Mouse (Mus musculus) C2C12 (cell line): ENCODE measurements at regions not wholly inside any gene's neighbourhood (a gene's known extent, or its start where the extent isn't known, plus 50 kb on each side); places are given as distances from the start of the nearest gene placed in this dataset.

Source experiments
- CEBPB ChIP-seq: IDR thresholded peaks from one replicate; pipeline ENCODE4 v1.6.1; 2011; ENCODE audit warnings: low read depth, mild to moderate bottlenecking, control low read depth, moderate library complexity
- CTCF ChIP-seq: IDR thresholded peaks from one replicate; pipeline ENCODE4 v1.5.1; 2011; ENCODE audit not compliant: control insufficient read depth, insufficient read depth, insufficient read length
- FOSL1 ChIP-seq: IDR thresholded peaks from one replicate; pipeline ENCODE4 v1.8.0; 2011; ENCODE audit warnings: mild to moderate bottlenecking, low read length; ENCODE audit not compliant: poor library complexity, insufficient read depth, severe bottlenecking
- MAX ChIP-seq: IDR thresholded peaks from one replicate; pipeline ENCODE4 v1.6.1; 2011; ENCODE audit warnings: mild to moderate bottlenecking, control low read depth
- MYOD1 ChIP-seq: IDR thresholded peaks from one replicate; pipeline ENCODE4 v1.6.1; 2011; ENCODE audit warnings: low read depth; ENCODE audit not compliant: control insufficient read depth, insufficient read length
- MYOG ChIP-seq: IDR thresholded peaks from one replicate; pipeline ENCODE4 v1.6.1; 2011; ENCODE audit not compliant: control insufficient read depth, insufficient read length; ENCODE audit errors: extremely low read depth

DNA sequence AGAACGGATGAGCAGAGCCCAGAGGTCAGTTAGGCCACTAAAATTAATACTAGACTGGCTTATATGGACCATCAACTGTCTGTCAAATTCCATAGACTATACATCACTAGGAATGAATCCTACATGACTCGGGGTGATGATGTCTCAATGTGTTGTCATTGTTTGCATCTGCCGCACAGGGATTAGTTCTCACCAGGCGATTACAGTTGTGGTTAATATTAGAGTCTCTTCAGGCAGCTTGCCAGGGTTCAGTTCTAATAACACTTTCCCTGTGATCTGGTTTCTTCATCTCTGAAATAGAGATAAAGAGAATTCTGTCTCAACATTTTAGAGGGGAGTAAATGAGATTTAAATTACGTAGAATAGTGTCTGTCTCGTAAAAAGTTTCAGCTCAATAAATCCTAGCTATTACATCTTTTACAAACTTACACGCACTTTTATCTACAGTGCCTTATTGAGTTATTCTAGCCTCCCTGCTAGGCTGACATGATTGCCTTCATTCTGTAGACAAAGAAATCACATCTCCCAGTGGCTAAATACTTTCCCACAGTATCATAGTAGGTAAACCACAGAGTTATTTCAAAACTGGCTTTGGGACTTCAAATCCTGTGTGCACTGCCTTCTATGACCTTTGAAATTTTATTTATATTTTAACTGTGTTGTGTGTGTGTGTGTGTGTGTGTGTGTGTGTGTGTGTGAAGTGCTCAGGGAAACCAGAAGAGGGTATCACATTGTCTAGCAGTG is 148.0 kb upstream of the 4933402D24Rik start:
- TF ChIP-seq CTCF = no peak
- TF ChIP-seq CEBPB = peak; percentile 12
- TF ChIP-seq MAX = no peak
- peak; percentile 78 for TF ChIP-seq MYOD1
- TF ChIP-seq MYOG = no peak
- no peak for TF ChIP-seq FOSL1
